Mouse (Mus musculus) midbrain, embryonic 16.5 days (tissue): ENCODE results near the gene Cmya5. TPM values are rescaled to one million over a fixed set of nuclear protein-coding genes. Genes with fewer than 3 reads are reported as not detected.

ENCODE experiments used
- ATAC-seq: fragments of 200-750 bp; cut with Nextera tagmentation; 2 replicates; pipeline ENCODE4 v1.8.0; 2017; ENCODE audit warnings: moderate TSS enrichment
- H3K27ac ChIP-seq: fragments of 300-500 bp; sonication (generic); 2 replicates; pipeline ENCODE4 v1.5.1; 2014; ENCODE audit warnings: mild to moderate bottlenecking, low read length, mixed read lengths
- H3K27me3 ChIP-seq: fragments of 300-500 bp; sonication (generic); 2 replicates; pipeline ENCODE4 v1.6.1; 2014; ENCODE audit warnings: low read depth, low read length, mixed read lengths; ENCODE audit not compliant: control insufficient read depth, insufficient read depth
- H3K36me3 ChIP-seq: fragments of 300-500 bp; sonication (generic); 2 replicates; pipeline ENCODE4 v1.6.1; 2014; ENCODE audit warnings: mild to moderate bottlenecking, low read length, moderate library complexity, mixed read lengths; ENCODE audit not compliant: control insufficient read depth, insufficient read depth
- H3K4me1 ChIP-seq: fragments of 300-500 bp; sonication (generic); 2 replicates; pipeline ENCODE4 v1.6.1; 2014; ENCODE audit warnings: mild to moderate bottlenecking, low read length, mixed read lengths; ENCODE audit not compliant: control insufficient read depth, insufficient read depth
- H3K4me2 ChIP-seq: fragments of 300-500 bp; sonication (generic); 2 replicates; pipeline ENCODE4 v1.6.1; 2014; ENCODE audit warnings: mild to moderate bottlenecking, low read length, mixed read lengths
- H3K4me3 ChIP-seq: fragments of 300-500 bp; sonication (generic); 2 replicates; pipeline ENCODE4 v1.5.1; 2014; ENCODE audit warnings: low read depth, mild to moderate bottlenecking, low read length, moderate library complexity, mixed read lengths
- H3K9ac ChIP-seq: fragments of 300-500 bp; sonication (generic); 2 replicates; pipeline ENCODE4 v1.6.1; 2014; ENCODE audit warnings: low read depth, low read length, mixed read lengths
- H3K9me3 ChIP-seq: fragments of 300-500 bp; sonication (generic); replicated peaks from 2 replicates; pipeline ENCODE4 v1.6.1; 2014; ENCODE audit warnings: mild to moderate bottlenecking, low read length, mixed read lengths; ENCODE audit not compliant: control insufficient read depth, poor library complexity, severe bottlenecking
- WGBS: fragments of 180-500 bp; shearing (Covaris S2); extraction: QIAGEN DNeasy Blood & Tissue Kit; methylation state at CpG from one replicate; pipeline ENCODE4 v1.1.7; 2014; 5-methylcytosine and 5-hydroxymethylcytosine counted together
- polyA plus RNA-seq: library from polyadenylated mRNA; unstranded; fragments of >200 nt; fragmentation: Nextera tagmentation; extraction: Ambion mirVana; gene quantifications from 2 replicates; pipeline ENCODE4 v1.2.1, GENCODE M21; 2015

The Cmya5 gene
- polyA plus RNA-seq, 1 experiment from 2014 or later: 0.15 TPM

DNA sequence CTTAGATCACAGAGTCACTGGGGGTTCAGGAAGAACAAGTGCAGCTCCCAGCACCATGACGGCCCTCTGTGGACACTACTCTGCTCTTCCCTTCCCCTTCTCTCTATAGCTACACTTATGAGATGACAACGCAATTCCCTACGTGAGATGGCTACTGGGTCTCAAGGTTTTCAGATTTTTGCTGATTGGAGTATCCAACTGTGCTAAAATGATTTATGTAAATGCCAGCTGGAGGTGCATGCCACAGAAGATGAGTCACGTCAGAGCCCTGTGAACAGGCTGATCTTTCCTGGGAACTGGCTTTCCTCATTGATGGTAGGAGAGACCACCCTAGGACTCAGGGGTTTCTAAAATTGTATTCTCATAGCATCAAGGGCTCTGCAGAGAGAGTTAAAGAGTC lies 83.2 kb downstream of the Cmya5 start:
- Histone ChIP-seq H3K36me3 (no peaks in the 10 kb centered on the region), H3K27ac (no peak overlapping the region), H3K4me3 (no peak overlapping the region), H3K27me3 (no peaks in the 10 kb centered on the region), H3K9ac (no peak overlapping the region), H3K9me3 (no peaks in the 10 kb centered on the region), H3K4me2 (no peak overlapping the region), H3K4me1 (peaks cover 2% of the 10 kb centered on the region; the same call in 1 of the 2 replicates)
- WGBS: 89% methylated on average over 4 of the region's 4 CpGs
- no peak for ATAC-seq

DNA sequence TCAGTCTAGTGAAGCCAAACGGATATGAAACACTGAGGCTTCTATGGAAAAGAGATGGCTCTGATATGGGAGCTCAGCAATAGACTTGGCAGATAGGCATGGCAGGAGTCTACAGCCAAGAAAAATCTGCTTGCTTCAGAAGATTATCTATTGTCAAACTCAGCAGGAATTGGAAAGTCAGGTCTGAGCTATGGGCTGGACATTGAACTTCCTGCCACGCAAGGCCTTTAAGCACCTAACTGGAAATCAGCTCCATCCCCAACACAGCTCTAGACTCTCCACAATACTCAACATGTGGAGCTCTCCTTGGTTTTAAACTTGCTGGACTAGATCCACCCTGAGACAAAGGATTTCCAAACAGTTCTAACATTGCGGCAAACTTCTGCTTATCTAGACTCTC lies 84.1 kb downstream of the Cmya5 start:
- WGBS: 82% methylated on average over 3 of the region's 3 CpGs
- no peak overlapping the region for H3K9ac ChIP-seq
- no peaks in the 10 kb centered on the region for H3K9me3 ChIP-seq
- peaks cover 2% of the 10 kb centered on the region; the same call in 1 of the 2 replicates for H3K4me1 ChIP-seq
- no peak overlapping the region for H3K27ac ChIP-seq
- no peak overlapping the region for H3K4me3 ChIP-seq
- no peak overlapping the region for H3K4me2 ChIP-seq
- no peaks in the 10 kb centered on the region for H3K27me3 ChIP-seq
- no peaks in the 10 kb centered on the region for H3K36me3 ChIP-seq
- no peak for ATAC-seq

DNA sequence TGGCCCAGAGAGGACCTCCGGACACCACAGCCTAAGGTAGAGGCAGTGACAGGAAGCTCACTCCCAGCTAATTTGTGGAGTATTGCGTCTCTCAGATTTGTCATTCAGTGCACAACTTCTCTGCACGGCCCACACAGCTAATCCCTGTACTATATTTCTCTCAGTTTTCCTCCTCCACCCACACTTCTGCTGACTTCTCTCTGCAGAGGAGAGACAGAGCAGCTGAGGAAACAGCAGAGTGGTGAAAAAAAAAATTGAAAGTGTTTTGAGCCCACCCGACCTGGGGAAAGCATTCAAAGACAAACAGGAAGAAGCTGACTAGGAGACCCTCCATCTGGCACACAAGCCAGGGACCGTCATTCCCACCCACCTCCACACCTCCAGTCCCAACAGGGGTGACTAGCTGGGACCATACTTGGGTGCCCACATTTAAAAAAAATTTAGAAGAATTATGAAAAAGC lies 85.9 kb downstream of the Cmya5 start:
- Histone ChIP-seq H3K27me3 (no peaks in the 10 kb centered on the region), H3K36me3 (no peaks in the 10 kb centered on the region), H3K4me1 (peaks cover 2% of the 10 kb centered on the region; the same call in 1 of the 2 replicates), H3K27ac (no peak overlapping the region), H3K9me3 (no peaks in the 10 kb centered on the region), H3K4me2 (no peak overlapping the region), H3K4me3 (no peak overlapping the region), H3K9ac (no peak overlapping the region)
- 83% methylated on average over 5 of the region's 5 CpGs for WGBS
- no peak for ATAC-seq

DNA sequence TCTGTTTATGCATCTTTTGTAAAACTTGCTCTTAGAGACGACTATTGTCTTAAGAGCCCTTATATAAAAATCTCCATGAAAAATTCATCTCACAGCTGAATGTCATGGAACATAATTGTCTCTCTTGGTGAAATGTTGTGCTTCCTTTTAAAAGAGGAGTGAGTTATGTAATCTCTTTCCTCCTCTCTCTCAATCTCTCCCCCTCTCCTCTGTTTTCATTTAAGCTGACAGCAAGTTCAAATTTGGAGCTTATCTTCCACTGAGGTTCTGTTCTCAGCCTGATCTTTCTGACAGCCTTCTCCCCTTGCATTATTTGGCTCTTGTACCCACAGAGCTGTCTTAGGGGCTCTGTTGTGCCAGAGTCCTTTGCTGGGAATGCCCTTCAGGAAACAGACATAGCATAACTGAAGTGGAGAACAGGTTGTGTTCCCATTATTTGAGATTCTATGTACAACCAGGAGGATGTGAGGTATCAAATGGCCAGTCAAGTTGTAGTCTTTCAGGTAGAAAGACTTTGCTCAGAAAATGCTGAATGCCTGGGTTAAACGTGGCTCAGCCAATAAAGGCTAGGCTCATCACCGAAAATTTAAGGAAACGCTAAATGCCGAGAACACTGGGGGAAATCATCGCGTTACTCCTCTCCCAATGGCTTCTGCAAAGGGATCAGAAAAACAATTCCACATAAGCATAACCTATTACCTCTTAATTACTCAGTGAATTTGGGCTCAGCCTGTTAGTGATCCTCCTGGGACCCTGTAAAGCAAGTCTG lies 86.8 kb downstream of the Cmya5 start:
- H3K27ac ChIP-seq: no peak overlapping the region
- no peaks in the 10 kb centered on the region for H3K36me3 ChIP-seq
- no peaks in the 10 kb centered on the region for H3K9me3 ChIP-seq
- H3K4me1 ChIP-seq: no peaks in the 10 kb centered on the region
- no peak overlapping the region for H3K4me3 ChIP-seq
- H3K27me3 ChIP-seq: no peaks in the 10 kb centered on the region
- WGBS: 85% methylated on average over 7 of the region's 7 CpGs
- no peak for ATAC-seq
- no peak overlapping the region for H3K4me2 ChIP-seq
- no peak overlapping the region for H3K9ac ChIP-seq

- Histone ChIP-seq H3K36me3 (no peaks in the 10 kb centered on the region), H3K4me3 (no peak overlapping the region), H3K27me3 (no peaks in the 10 kb centered on the region), H3K4me1 (no peaks in the 10 kb centered on the region), H3K9me3 (no peaks in the 10 kb centered on the region), H3K4me2 (no peak overlapping the region), H3K9ac (no peak overlapping the region), H3K27ac (no peak overlapping the region)
- 89% methylated on average over 1 of the region's 1 CpGs for WGBS
- no peak for ATAC-seq
These were observed 88.4 kb downstream of the Cmya5 start for GRCm38 (mm10) chr13:93056091-93056490.

DNA sequence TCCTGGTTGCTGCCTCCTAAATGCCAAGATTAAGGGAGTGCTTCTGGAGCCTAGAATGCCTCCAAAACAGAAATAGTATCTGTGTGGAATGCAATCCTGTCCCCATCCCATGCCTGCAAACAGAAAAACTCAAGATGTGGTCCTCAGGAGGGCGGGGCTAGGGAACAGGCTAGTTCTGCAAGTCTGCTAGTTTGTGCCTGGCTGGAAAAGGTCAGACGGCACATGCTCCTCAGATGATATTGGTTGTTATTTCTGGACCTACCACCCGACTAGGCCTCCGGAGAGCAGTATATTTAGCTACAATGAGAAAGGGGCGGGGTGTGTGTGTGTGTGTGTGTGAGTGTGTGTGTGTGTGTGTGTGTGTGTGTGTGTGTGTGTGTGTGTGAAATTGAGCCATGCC lies 93.0 kb downstream of the Cmya5 start:
- Histone ChIP-seq H3K9ac (no peak overlapping the region), H3K4me3 (no peak overlapping the region), H3K4me1 (no peaks in the 10 kb centered on the region), H3K36me3 (no peaks in the 10 kb centered on the region), H3K4me2 (no peak overlapping the region), H3K27ac (no peak overlapping the region), H3K9me3 (no peaks in the 10 kb centered on the region), H3K27me3 (no peaks in the 10 kb centered on the region)
- 91% methylated on average over 4 of the region's 5 CpGs for WGBS
- ATAC-seq: no peak

DNA sequence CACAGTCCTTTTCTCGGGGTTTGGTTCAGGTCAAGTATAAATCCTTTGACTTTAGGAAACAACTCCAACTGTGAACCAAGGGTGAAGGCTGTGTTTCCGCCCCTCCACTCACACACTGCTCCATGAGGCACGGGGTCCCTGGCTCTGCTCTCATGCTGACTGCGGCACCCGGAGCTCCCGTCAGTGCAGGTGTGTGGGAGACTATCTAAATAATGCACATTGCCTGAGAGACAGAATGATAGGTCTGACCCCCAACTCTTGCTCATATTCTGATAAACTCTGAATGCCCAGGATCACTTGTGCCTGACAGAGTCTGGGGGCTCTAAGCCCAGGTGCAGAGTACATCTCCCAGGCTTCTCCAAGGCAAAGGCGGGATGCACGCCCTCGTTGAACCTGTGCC lies 103.5 kb downstream of the Cmya5 start:
- Histone ChIP-seq H3K4me3 (no peak overlapping the region), H3K9me3 (no peaks in the 10 kb centered on the region), H3K36me3 (no peaks in the 10 kb centered on the region), H3K27ac (no peak overlapping the region), H3K4me1 (no peaks in the 10 kb centered on the region), H3K9ac (no peak overlapping the region), H3K4me2 (no peak overlapping the region), H3K27me3 (no peaks in the 10 kb centered on the region)
- 83% methylated on average over 9 of the region's 9 CpGs for WGBS
- ATAC-seq: no peak

DNA sequence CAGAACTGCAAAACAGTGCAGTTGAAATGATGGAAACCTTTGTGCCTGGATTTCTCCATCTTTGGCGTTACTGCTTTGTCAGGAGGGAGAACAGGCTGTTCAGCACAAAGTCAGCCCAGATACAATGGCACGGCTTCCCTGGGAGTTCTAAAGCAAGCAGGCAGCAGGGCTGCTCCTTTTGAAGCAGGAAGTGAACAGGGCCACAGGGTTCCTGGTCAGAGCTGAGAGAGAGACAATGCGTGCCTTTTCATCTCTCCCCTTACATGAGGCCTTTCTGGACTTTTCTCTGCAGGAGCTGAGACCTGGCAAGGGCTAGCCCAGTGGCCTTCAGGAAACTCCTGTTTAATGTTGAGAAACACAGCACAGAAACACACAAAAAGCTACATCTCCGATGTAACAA lies 108.3 kb downstream of the Cmya5 start:
- Histone ChIP-seq H3K27me3 (no peaks in the 10 kb centered on the region), H3K4me1 (no peaks in the 10 kb centered on the region), H3K9ac (no peak overlapping the region), H3K9me3 (no peaks in the 10 kb centered on the region), H3K4me3 (no peak overlapping the region), H3K36me3 (no peaks in the 10 kb centered on the region), H3K4me2 (no peak overlapping the region), H3K27ac (no peak overlapping the region)
- ATAC-seq: peak; percentile 68; the same call in 1 of the 2 replicates
- 27% methylated on average over 4 of the region's 4 CpGs for WGBS

DNA sequence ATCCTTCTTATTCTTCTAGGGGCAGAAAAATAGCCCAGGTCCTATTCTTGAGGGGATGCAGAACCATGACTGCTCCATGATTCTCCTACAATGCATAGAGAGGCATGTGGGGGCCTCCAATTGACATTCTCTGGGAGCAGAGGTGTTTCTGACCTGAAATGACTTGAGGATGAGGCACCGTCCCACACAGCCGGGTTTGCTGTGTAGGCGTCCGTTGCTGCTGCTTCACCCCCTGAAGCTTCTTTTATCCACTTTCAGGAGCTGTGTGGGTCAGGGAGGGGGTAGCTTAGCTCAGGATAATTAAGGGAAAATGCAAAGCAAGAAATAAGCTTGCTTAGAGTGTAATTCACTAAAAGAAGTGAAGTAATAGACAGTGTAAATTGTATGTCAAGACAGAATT lies 115.2 kb downstream of the Cmya5 start:
- H3K36me3 ChIP-seq: no peaks in the 10 kb centered on the region
- H3K27me3 ChIP-seq: no peaks in the 10 kb centered on the region
- 73% methylated on average over 4 of the region's 4 CpGs for WGBS
- ATAC-seq: no peak
- H3K9ac ChIP-seq: no peak overlapping the region
- H3K4me1 ChIP-seq: no peaks in the 10 kb centered on the region
- no peak overlapping the region for H3K4me2 ChIP-seq
- no peak overlapping the region for H3K27ac ChIP-seq
- H3K9me3 ChIP-seq: no peaks in the 10 kb centered on the region
- no peak overlapping the region for H3K4me3 ChIP-seq
